Mouse (Mus musculus) left cerebral cortex, adult 8-10 months (tissue): Measurements from ENCODE around the gene Prr5. TPM values are rescaled to one million over a fixed set of nuclear protein-coding genes. Genes with fewer than 3 reads are reported as not detected.

Source experiments
- total RNA-seq, 4 experiments: library from RNA; stranded (reverse); gene quantifications; 2 replicates each; pipeline ENCODE4 v1.2.4; 2022

The Prr5 gene
- total RNA-seq, 4 experiments from 2014 or later: 9.1 to 13.9 (median 10.2) TPM

Other genes starting within 250 kb of the Prr5 start
- 10 to 100 TPM; 32.4 to 39.4 (median 37.7) TPM for gene Shisal1, start 222.5 kb upstream of the Prr5 start, total RNA-seq
- gene Rtl6, start 111.8 kb upstream of the Prr5 start, total RNA-seq: 10 to 100 TPM; 47.7 to 51.8 (median 50.2) TPM
- gene Arhgap8, start 50.4 kb downstream of the Prr5 start, total RNA-seq: under 1 TPM in 2 of 4 experiments, not detected in 2; 0.26 to 0.28 TPM
- 10 to 100 TPM; 10.6 to 17.9 (median 14.5) TPM for gene Phf21b, start 186.4 kb downstream of the Prr5 start, total RNA-seq